Mouse (Mus musculus) T-helper 17 cell (primary cell): ENCODE measurements around the gene Fat1.

Source experiments
- in situ Hi-C, 2 experiments: fragments of 300-600 bp; cut with MboI, MseI; formaldehyde crosslinking; loops; 1 replicate in 1 of 2; 2 replicates in 1 of 2; pipeline ENCODE4 v1.15.1; 2025; ENCODE audit warnings: high pct_unique_total_duplicates in 2 of 2

The Fat1 gene

GRCm38 (mm10) chr8:44961492-44961891, 26.2 kb downstream of the Fat1 start:
- in situ Hi-C loops, result no loop called here

- in situ Hi-C loops, result no loop called here
Measured at GRCm38 (mm10) chr8:44962572-44963231, 27.5 kb downstream of the Fat1 start.

- in situ Hi-C loops, result no loop called here
Measured at GRCm38 (mm10) chr8:44967521-44968039, 32.3 kb downstream of the Fat1 start.

- in situ Hi-C loops, result no loop called here
Measured at GRCm38 (mm10) chr8:44970093-44970492, 34.8 kb downstream of the Fat1 start.

- in situ Hi-C loops, result no loop called here
Measured at GRCm38 (mm10) chr8:44971346-44971745, 36.1 kb downstream of the Fat1 start.

GRCm38 (mm10) chr8:44971964-44972363, 36.7 kb downstream of the Fat1 start:
- in situ Hi-C loops, result no loop called here

GRCm38 (mm10) chr8:44975113-44975512, 39.9 kb downstream of the Fat1 start:
- in situ Hi-C loops, result no loop called here

- in situ Hi-C loops, result no loop called here
Measured at GRCm38 (mm10) chr8:44975654-44976053, 40.4 kb downstream of the Fat1 start.

GRCm38 (mm10) chr8:44978622-44979021, 43.4 kb downstream of the Fat1 start:
- in situ Hi-C loops, result no loop called here

GRCm38 (mm10) chr8:44979245-44979644, 44.0 kb downstream of the Fat1 start:
- in situ Hi-C loops, result no loop called here

GRCm38 (mm10) chr8:44980030-44980429, 44.8 kb downstream of the Fat1 start:
- in situ Hi-C loops, result no loop called here

GRCm38 (mm10) chr8:44985326-44986288, 50.4 kb downstream of the Fat1 start:
- in situ Hi-C loops, result no loop called here

- in situ Hi-C loops, result no loop called here
Measured at GRCm38 (mm10) chr8:44991700-44992487, 56.6 kb downstream of the Fat1 start.

GRCm38 (mm10) chr8:44992664-44993063, 57.4 kb downstream of the Fat1 start:
- in situ Hi-C loops, result no loop called here

GRCm38 (mm10) chr8:44993376-44993775, 58.1 kb downstream of the Fat1 start:
- in situ Hi-C loops, result no loop called here

GRCm38 (mm10) chr8:44996493-44996892, 61.2 kb downstream of the Fat1 start:
- in situ Hi-C loops, result no loop called here

GRCm38 (mm10) chr8:44997321-44997720, 62.1 kb downstream of the Fat1 start:
- in situ Hi-C loops, result no loop called here

- in situ Hi-C loops, result no loop called here
Measured at GRCm38 (mm10) chr8:44997829-44998228, 62.6 kb downstream of the Fat1 start.

GRCm38 (mm10) chr8:44998275-44998674, 63.0 kb downstream of the Fat1 start:
- in situ Hi-C loops, result no loop called here

GRCm38 (mm10) chr8:44998681-44999277, 63.5 kb downstream of the Fat1 start:
- in situ Hi-C loops, result no loop called here

- in situ Hi-C loops, result no loop called here
Measured at GRCm38 (mm10) chr8:45001577-45002197, 66.4 kb downstream of the Fat1 start.
